Mouse (Mus musculus) spleen, adult 2 months (tissue): ENCODE measurements around the gene Cklf. TPM values are rescaled to one million over a fixed set of nuclear protein-coding genes. Genes with fewer than 3 reads are reported as not detected.

Source experiments
- DNase-seq, 2 experiments: peaks; one replicate each; pipeline versions ENCODE4 v3.0.0 to v3.0.0-alpha.2; 2012 to 2021; ENCODE audit warnings: low spot score in 2 of 2, low read depth in 1 of 2
- H3K27ac ChIP-seq: fragments of 200-500 bp; 2 replicates; pipeline ENCODE4 v1.5.1; 2012; ENCODE audit warnings: low read length, inconsistent platforms; ENCODE audit not compliant: insufficient read depth
- H3K27me3 ChIP-seq: fragments of 200-500 bp; 2 replicates; pipeline ENCODE4 v1.6.1; 2012; ENCODE audit warnings: mild to moderate bottlenecking, moderate library complexity, low read length, inconsistent platforms; ENCODE audit not compliant: control insufficient read depth, insufficient read depth
- H3K36me3 ChIP-seq: fragments of 200-500 bp; 2 replicates; pipeline ENCODE4 v1.6.1; 2012; ENCODE audit warnings: mild to moderate bottlenecking, low read length, inconsistent platforms; ENCODE audit not compliant: control insufficient read depth, insufficient read depth
- H3K4me1 ChIP-seq: fragments of 200-500 bp; 2 replicates; pipeline ENCODE4 v1.6.1; 2011; ENCODE audit warnings: inconsistent platforms; ENCODE audit not compliant: control insufficient read depth, insufficient read depth, insufficient read length
- H3K4me3 ChIP-seq: fragments of 200-500 bp; 2 replicates; pipeline ENCODE4 v1.5.1; 2011; ENCODE audit warnings: mild to moderate bottlenecking, inconsistent platforms; ENCODE audit not compliant: insufficient read depth, insufficient read length; ENCODE audit errors: extremely low read depth
- CTCF ChIP-seq: fragments of 200-500 bp; IDR thresholded peaks from 2 replicates; pipeline ENCODE4 v1.5.1; 2011; ENCODE audit warnings: mild to moderate bottlenecking, inconsistent platforms; ENCODE audit not compliant: insufficient read depth, insufficient read length, insufficient replicate concordance; ENCODE audit errors: extremely low read depth
- POLR2A ChIP-seq: fragments of 200-500 bp; IDR thresholded peaks from 2 replicates; pipeline ENCODE4 v1.6.1; 2011; ENCODE audit warnings: low read depth, low read length, inconsistent platforms
- WGBS: fragments of 180-500 bp; shearing (Covaris S2); methylation state at CpG from one replicate; pipeline ENCODE4 v1.1.7; 2018; 5-methylcytosine and 5-hydroxymethylcytosine counted together
- polyA plus RNA-seq: library from polyadenylated mRNA; depleted of rRNA; stranded (reverse); fragments of >200 nt; gene quantifications from 2 replicates; pipeline ENCODE4 v1.2.3, GENCODE M21; 2012

Cklf gene
- polyA plus RNA-seq, 1 experiment, result 13.0 TPM

- H3K27ac ChIP-seq, result peak overlapping the region; percentile 93
- H3K36me3 ChIP-seq, result peaks cover 3% of the 10 kb centered on the region; the same call in 1 of the 2 replicates
- no peak for TF ChIP-seq CTCF
- no peak for TF ChIP-seq POLR2A
- no peaks in the 10 kb centered on the region for H3K27me3 ChIP-seq
- DNase-seq, result no peak
- WGBS, result 59% methylated on average over 4 of the region's 4 CpGs
- H3K4me3 ChIP-seq, result no peak overlapping the region
- H3K4me1 ChIP-seq, result peaks cover 9% of the 10 kb centered on the region; the same call in 1 of the 2 replicates
Observed at GRCm38 (mm10) chr8:104246621-104247020, 4.0 kb upstream of the Cklf start.

DNA sequence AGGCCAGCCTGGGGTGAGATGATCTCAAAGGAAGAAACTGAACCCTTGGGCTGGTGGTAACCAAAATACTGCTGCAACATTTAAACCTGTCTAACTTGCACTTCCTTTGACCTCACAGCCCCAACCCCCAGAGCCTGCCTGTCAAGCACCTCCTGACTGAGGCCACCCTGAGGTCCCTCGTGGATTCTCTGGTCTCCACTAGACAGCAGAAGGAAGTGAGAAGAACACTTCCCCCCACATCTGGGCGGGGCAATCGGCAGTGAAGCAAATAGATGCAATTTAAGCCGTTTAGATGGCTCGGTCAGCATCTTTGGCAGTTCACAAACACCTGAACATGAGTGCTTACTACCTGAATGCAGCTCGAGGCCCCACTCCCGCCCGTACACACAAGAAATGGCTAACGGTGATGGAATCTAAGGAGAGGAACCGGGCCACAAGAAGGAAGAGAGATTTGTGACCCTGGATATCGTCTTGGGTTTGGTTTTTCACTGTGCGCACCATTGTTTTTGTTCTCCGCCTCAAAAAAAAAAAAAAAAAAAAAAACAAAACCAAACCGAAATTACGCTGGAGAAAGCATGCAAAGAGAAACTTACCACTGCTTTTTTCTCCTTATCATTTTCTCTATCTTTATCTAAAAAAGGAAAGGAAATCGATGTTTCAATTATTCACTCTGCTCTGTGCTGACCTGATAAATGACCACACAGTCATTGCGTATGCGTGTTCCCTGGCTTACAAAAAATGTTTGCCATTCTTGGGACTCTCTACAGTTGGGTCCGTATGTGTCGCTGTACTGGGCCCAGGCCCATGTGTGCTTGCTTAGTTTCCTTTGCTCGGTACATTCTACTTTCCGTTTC is 3.4 kb upstream of the Cklf start:
- Histone ChIP-seq H3K4me1 (peaks cover 9% of the 10 kb centered on the region; the same call in 1 of the 2 replicates), H3K4me3 (peak overlapping the region; percentile 94), H3K27me3 (no peaks in the 10 kb centered on the region), H3K27ac (peak overlapping the region; percentile 98), H3K36me3 (peaks cover 3% of the 10 kb centered on the region; the same call in 1 of the 2 replicates)
- TF ChIP-seq POLR2A (no peak; the same call in 1 of the 2 replicates), CTCF (no peak)
- DNase-seq, result peak; percentile 89 to 93
- 5% methylated on average over 22 of the region's 22 CpGs for WGBS

DNA sequence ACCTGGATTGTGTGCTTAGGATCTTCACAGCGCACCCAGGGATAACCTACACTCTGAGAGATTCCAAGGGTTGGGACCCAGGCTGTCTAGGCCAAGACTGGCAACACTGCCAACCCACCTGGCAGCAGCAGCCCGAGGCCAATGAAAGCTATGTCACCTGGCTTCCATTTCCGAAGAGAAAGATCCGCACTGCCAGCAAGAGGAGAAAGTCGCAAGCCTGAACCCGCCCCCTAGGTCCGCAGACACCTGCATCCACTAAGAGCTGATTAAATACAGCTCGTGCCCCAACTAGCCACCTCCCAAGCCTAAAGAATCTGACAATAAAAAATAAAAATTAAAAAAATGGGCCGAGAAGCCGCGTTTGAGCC is 2.8 kb upstream of the Cklf start:
- H3K4me1 ChIP-seq, result peaks cover 9% of the 10 kb centered on the region; the same call in 1 of the 2 replicates
- no peaks in the 10 kb centered on the region for H3K27me3 ChIP-seq
- H3K27ac ChIP-seq, result peak overlapping the region; percentile 98
- DNase-seq, result peak in 1 of 2 experiments; percentile 42
- TF ChIP-seq CTCF, result no peak
- no peak for TF ChIP-seq POLR2A
- peaks cover 3% of the 10 kb centered on the region; the same call in 1 of the 2 replicates for H3K36me3 ChIP-seq
- WGBS, result 4% methylated on average over 11 of the region's 11 CpGs
- H3K4me3 ChIP-seq, result peak overlapping the region; percentile 94

GRCm38 (mm10) chr8:104248276-104248675 is 2.4 kb upstream of the Cklf start, which contains the start of gene Tk2:
Gene Tk2, minus strand, starts transcription at chr8:104248558.
- TF ChIP-seq CTCF, result no peak
- peak; percentile 96 for TF ChIP-seq POLR2A
- peaks cover 9% of the 10 kb centered on the region; the same call in 1 of the 2 replicates for H3K4me1 ChIP-seq
- WGBS, result under 1% methylated on average over 28 of the region's 28 CpGs
- peak; percentile 66 to 83 for DNase-seq
- peak within 1 kb of the TSS; percentile 98 for H3K27ac ChIP-seq
- H3K36me3 ChIP-seq, result peaks cover under 1% of the 10 kb centered on the region; the same call in 1 of the 2 replicates
- H3K4me3 ChIP-seq, result peak within 1 kb of the TSS; percentile 94
- no peaks in the 10 kb centered on the region for H3K27me3 ChIP-seq

- Histone ChIP-seq H3K27me3 (no peaks in the 10 kb centered on the region), H3K27ac (no peak overlapping the region), H3K36me3 (no peaks in the 10 kb centered on the region; the same call in 1 of the 2 replicates), H3K4me1 (peaks cover 9% of the 10 kb centered on the region; the same call in 1 of the 2 replicates), H3K4me3 (no peak overlapping the region)
- no peak for DNase-seq
- WGBS, result 74% methylated on average over 7 of the region's 7 CpGs
- TF ChIP-seq CTCF, result no peak
- TF ChIP-seq POLR2A, result no peak
Observed at GRCm38 (mm10) chr8:104249442-104249996, 1.1 kb upstream of the Cklf start.

GRCm38 (mm10) chr8:104251461-104251860 is 800 bp downstream of the Cklf start:
- Histone ChIP-seq H3K36me3 (no peaks in the 10 kb centered on the region), H3K4me1 (peaks cover 6% of the 10 kb centered on the region; the same call in 1 of the 2 replicates), H3K4me3 (peak overlapping the region; percentile 95), H3K27me3 (no peaks in the 10 kb centered on the region), H3K27ac (no peak overlapping the region)
- 0% methylated on average over 7 of the region's 7 CpGs for WGBS
- TF ChIP-seq POLR2A, result no peak
- no peak for DNase-seq
